Mouse (Mus musculus): ENCODE data around the gene 6430531B16Rik.

DNA sequence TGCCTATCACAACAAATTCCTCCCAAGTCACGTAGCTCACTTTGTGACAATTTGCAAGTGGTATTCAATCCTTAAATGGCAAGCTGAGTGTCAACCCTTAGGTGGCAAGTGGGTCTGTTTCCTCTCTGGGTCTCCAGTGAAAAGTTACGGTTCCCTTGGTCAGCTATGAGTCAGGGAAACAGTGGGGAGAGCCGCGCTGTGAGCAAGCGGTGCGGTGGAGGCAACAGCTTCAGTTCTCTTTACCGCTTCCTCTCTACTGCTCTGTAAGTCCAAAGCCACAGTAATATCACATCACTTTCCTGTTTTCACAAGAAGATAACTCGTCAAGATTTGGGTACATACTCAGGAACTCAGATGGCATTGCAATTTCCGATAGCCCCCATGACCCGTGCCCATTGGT is 4.2 kb downstream of the 6430531B16Rik start:
- no peak for TF ChIP-seq CTCF (IDR thresholded peaks at IDR 0.05; ENCODE audit: low read depth)
- no peak for TF ChIP-seq EP300 (IDR thresholded peaks at IDR 0.05; ENCODE audit: low read depth)
